Mouse (Mus musculus) CH12.LX (cell line): ENCODE measurements around the gene Ripply1. TPM values are rescaled to one million over a fixed set of nuclear protein-coding genes. Genes with fewer than 3 reads are reported as not detected.

ENCODE experiments used
- DNase-seq: peaks from one replicate; pipeline ENCODE4 v3.0.0-alpha.2; 2013; ENCODE audit errors: extremely low read depth
- H3K27ac ChIP-seq: 2 replicates; pipeline ENCODE4 v1.5.1; 2012; ENCODE audit warnings: low read depth, mild to moderate bottlenecking, control low read depth, moderate library complexity; ENCODE audit not compliant: insufficient read depth
- H3K27me3 ChIP-seq: replicated peaks from 2 replicates; pipeline ENCODE3; 2012; ENCODE audit warnings: inconsistent platforms
- H3K36me3 ChIP-seq, 2 experiments: replicated peaks in 1 of 2; 2 replicates each; pipeline versions ENCODE3 to v1.6.1; 2012; ENCODE audit warnings: inconsistent platforms in 1 of 2, low read length in 1 of 2, mild to moderate bottlenecking in 1 of 2, mixed read lengths in 1 of 2, moderate library complexity in 1 of 2; ENCODE audit not compliant: control insufficient read depth in 1 of 2, insufficient read depth in 1 of 2
- H3K4me1 ChIP-seq, 2 experiments: 2 replicates each; pipeline ENCODE4 v1.6.1; 2012; ENCODE audit warnings: inconsistent platforms in 1 of 2, moderate library complexity in 1 of 2; ENCODE audit not compliant: insufficient read depth in 2 of 2, control insufficient read depth in 1 of 2
- H3K4me2 ChIP-seq: 2 replicates; pipeline ENCODE4 v1.6.1; 2012; ENCODE audit warnings: low read depth, mild to moderate bottlenecking, control low read depth; ENCODE audit not compliant: poor library complexity, insufficient read depth, severe bottlenecking
- H3K4me3 ChIP-seq, 3 experiments: fragments of 150-350 bp in 1 of 3; sonication (generic) in 1 of 3; replicated peaks in 1 of 3; 2 replicates each; pipeline versions ENCODE3 to v1.5.1; 2011 to 2012; ENCODE audit warnings: low read depth in 2 of 3, low read length in 2 of 3, mild to moderate bottlenecking in 2 of 3, moderate library complexity in 2 of 3, control low read depth in 1 of 3, improper control_type of control experiment in 1 of 3, inconsistent platforms in 1 of 3, mixed read lengths in 1 of 3; ENCODE audit not compliant: poor library complexity in 1 of 3
- H3K79me2 ChIP-seq: replicated peaks from 2 replicates; pipeline ENCODE4 v1.6.1; 2012; ENCODE audit warnings: mild to moderate bottlenecking, moderate library complexity; ENCODE audit not compliant: control insufficient read depth, poor library complexity, insufficient read depth, severe bottlenecking; ENCODE audit errors: extremely low read depth
- H3K9ac ChIP-seq: 2 replicates; pipeline ENCODE4 v1.6.1; 2012; ENCODE audit warnings: low read depth, mild to moderate bottlenecking, control low read depth, moderate library complexity; ENCODE audit not compliant: insufficient read depth
- H3K9me3 ChIP-seq: replicated peaks from 2 replicates; pipeline ENCODE3; 2012; ENCODE audit warnings: low read length, inconsistent platforms, mixed read lengths
- CTCF ChIP-seq, 2 experiments: IDR thresholded peaks in 1 of 2; conservative IDR thresholded peaks in 1 of 2; 2 replicates each; pipeline ENCODE4 v1.5.1; 2011 to 2012; ENCODE audit warnings: low read depth in 2 of 2, low read length in 2 of 2, improper control_type of control experiment in 1 of 2, inconsistent platforms in 1 of 2, mild to moderate bottlenecking in 1 of 2, moderate library complexity in 1 of 2
- E2F4 ChIP-seq: IDR thresholded peaks from 2 replicates; pipeline ENCODE4 v1.6.1; 2011; ENCODE audit warnings: low read depth, low read length, improper control_type of control experiment; ENCODE audit not compliant: insufficient replicate concordance
- ELF1 ChIP-seq: IDR thresholded peaks from 2 replicates; pipeline ENCODE4 v1.6.1; 2014; ENCODE audit warnings: low read depth, mild to moderate bottlenecking, inconsistent platforms, low read length, improper control_type of control experiment
- EP300 ChIP-seq: IDR thresholded peaks from 2 replicates; pipeline ENCODE4 v1.6.1; 2011; ENCODE audit warnings: low read length, improper control_type of control experiment
- JUN ChIP-seq: IDR thresholded peaks from 2 replicates; pipeline ENCODE4 v1.6.1; 2011; ENCODE audit warnings: low read depth, mild to moderate bottlenecking, low read length, improper control_type of control experiment, moderate library complexity; ENCODE audit not compliant: insufficient read depth
- JUND ChIP-seq: conservative IDR thresholded peaks from 2 replicates; pipeline ENCODE4 v1.6.1; 2011; ENCODE audit warnings: low read depth, low read length, improper control_type of control experiment
- KAT2A ChIP-seq: IDR thresholded peaks from 2 replicates; pipeline ENCODE4 v1.6.1; 2012; ENCODE audit warnings: low read length, improper control_type of control experiment, inconsistent platforms; ENCODE audit not compliant: insufficient replicate concordance
- MAX ChIP-seq: IDR thresholded peaks from 2 replicates; pipeline ENCODE4 v1.6.1; 2011; ENCODE audit warnings: low read length, improper control_type of control experiment
- MEF2A ChIP-seq: IDR thresholded peaks from 2 replicates; pipeline ENCODE4 v1.6.1; 2014; ENCODE audit warnings: low read depth, mild to moderate bottlenecking, inconsistent platforms, low read length, improper control_type of control experiment, borderline replicate concordance
- MYC ChIP-seq: IDR thresholded peaks from 2 replicates; pipeline ENCODE4 v1.6.1; 2011; ENCODE audit warnings: low read depth, mild to moderate bottlenecking, improper control_type of control experiment, low read length
- RCOR1 ChIP-seq: conservative IDR thresholded peaks from 2 replicates; pipeline ENCODE4 v1.6.1; 2012; ENCODE audit warnings: low read depth, mild to moderate bottlenecking, inconsistent platforms, low read length, improper control_type of control experiment
- UBTF ChIP-seq: IDR thresholded peaks from 2 replicates; pipeline ENCODE4 v1.6.1; 2012; ENCODE audit warnings: low read depth, mild to moderate bottlenecking, inconsistent platforms, low read length, improper control_type of control experiment, moderate library complexity
- USF1 ChIP-seq: IDR thresholded peaks from 2 replicates; pipeline ENCODE4 v1.6.1; 2014; ENCODE audit warnings: low read depth, mild to moderate bottlenecking, inconsistent platforms, low read length, improper control_type of control experiment
- ZKSCAN1 ChIP-seq: IDR thresholded peaks from 2 replicates; pipeline ENCODE4 v1.6.1; 2012; ENCODE audit warnings: low read depth, inconsistent platforms, low read length, improper control_type of control experiment, borderline replicate concordance
- ZMIZ1 ChIP-seq: IDR thresholded peaks from 2 replicates; pipeline ENCODE4 v1.6.1; 2012; ENCODE audit warnings: low read depth, mild to moderate bottlenecking, inconsistent platforms, low read length, improper control_type of control experiment
- dilution Hi-C: fragments of 300-500 bp; cut with MboI; formaldehyde crosslinking; loops from 2 replicates; pipeline ENCODE4 v1.14.3; 2020; ENCODE audit warnings: low sequenced_read_pairs; ENCODE audit not compliant: extremely low pct_unique_long_range_greater_than_20kb, extremely low pct_ligation_motif_present
- in situ Hi-C: fragments of 300-500 bp; cut with MboI; formaldehyde crosslinking; loops from 3 replicates; pipeline ENCODE4 v1.14.3; 2019; ENCODE audit warnings: low sequenced_read_pairs, low pct_ligation_motif_present, low pct_unique_long_range_greater_than_20kb, mixed read lengths
- polyA plus RNA-seq: library from polyadenylated mRNA; unstranded; fragments of >175 nt; gene quantifications from 2 replicates; pipeline ENCODE4 v1.2.1, GENCODE M21; 2012; ENCODE audit warnings: low read depth; ENCODE audit not compliant: insufficient read length
- total RNA-seq, 2 experiments: library from RNA; depleted of rRNA; stranded (reverse); fragments of 300-350 nt in 1 of 2; fragments of >200 nt in 1 of 2; gene quantifications; 2 replicates each; pipeline ENCODE4 v1.2.3; 2012 to 2014

Ripply1 gene
- total RNA-seq (2012; rRNA removed) (not detected in 2 replicates), total RNA-seq (2014; rRNA removed) (not detected in 2 replicates), polyA plus RNA-seq (not detected in 2 replicates)

DNA sequence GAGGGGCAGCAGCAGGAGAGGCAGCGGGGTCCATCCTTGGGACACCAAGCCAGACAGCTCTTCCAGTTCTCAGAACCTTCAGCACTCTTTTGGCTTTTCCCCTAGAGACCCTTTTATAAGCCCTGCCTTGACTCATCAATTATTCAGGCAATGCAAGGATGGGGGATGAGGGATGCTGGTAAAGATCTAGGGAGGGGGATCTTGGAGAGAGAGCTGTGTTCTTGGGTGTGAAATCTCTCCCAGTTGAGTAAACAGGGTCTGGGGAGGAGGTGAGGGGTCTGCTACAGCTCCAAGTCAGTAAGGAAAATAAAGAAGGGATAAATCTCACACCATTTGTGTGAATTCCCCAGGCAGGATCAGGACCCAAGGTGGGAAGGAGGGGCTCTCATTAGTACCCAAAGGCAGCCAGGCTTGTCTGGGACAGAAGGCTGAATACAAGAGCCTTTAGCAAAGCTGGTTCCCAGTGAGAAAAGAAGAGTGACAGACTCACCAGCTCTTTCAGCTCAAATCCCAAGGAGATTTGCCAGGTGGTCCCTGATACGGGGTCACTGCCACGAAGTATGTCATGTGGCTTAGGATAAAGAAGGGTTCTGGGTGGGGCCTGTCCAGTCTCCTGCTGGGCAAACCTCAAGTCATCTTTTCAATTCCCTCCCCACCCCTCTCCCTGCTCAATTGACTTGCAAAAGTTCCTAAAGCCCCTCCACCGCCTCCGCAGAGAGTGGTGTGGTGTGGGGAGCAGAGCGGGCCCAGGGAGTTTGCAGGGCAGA is at the start of gene Ripply1:
Ripply1 (minus strand) TSS at position 76 of the 767 bp plus-strand sequence.
- in situ Hi-C loops (no loop called here), dilution Hi-C loops (no loop called here)
- Histone ChIP-seq H3K27me3 (no peaks in the 10 kb centered on the region), H3K9ac (no peak within 1 kb of the TSS), H3K9me3 (no peaks in the 10 kb centered on the region), H3K4me1 (no peaks in the 10 kb centered on the region), H3K36me3 (no peaks in the 10 kb centered on the region), H3K79me2 (no peaks in the 10 kb centered on the region), H3K27ac (no peak within 1 kb of the TSS), H3K4me2 (no peak within 1 kb of the TSS), H3K4me3 (no peak within 1 kb of the TSS)
- no peak for TF ChIP-seq E2F4
- no peak for TF ChIP-seq MYC
- TF ChIP-seq MEF2A: no peak
- TF ChIP-seq RCOR1: no peak
- TF ChIP-seq CTCF (conservative IDR thresholded peaks at IDR 0.05 in 1 of 2, IDR thresholded peaks at IDR 0.05 in 1 of 2; ENCODE audit: low read depth in 2 of 2, low read length in 2 of 2): no peak
- no peak for TF ChIP-seq ZMIZ1
- TF ChIP-seq UBTF: no peak
- TF ChIP-seq JUN: no peak
- TF ChIP-seq KAT2A: no peak
- TF ChIP-seq USF1: no peak
- no peak for DNase-seq

DNA sequence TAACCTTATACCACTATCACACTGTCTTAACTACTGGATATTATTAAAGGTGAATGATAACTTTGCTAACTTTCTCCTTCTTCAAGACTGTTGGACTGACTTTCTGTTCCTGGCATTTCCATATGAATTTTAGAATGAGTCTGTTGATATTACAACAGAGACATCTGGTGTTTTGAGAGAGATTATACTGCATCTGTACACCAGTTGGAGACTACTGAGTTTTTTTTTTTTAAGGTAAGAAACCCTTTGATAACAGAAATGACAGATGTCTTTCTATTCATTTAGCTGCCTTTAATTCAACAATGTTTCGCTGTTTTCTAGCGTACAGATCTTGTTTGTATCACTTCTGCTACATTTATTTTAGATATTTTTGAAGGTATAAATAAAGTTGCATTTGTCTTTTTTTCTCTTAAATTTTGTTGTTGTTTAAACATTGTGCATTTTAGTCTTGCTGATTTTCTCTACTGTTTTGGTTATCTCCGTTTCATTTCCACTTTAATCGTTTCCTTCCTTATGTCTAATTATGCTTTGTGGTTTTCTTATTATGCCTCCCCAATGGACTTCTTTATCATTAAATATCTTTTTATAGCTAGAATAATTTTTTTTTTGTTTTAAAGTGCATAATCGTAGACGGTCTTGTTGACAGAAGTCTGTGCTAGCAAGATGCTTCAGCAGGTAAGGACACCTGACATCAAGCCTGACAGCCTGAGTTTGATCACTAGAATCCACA is 46.4 kb upstream of the Ripply1 start:
- no peaks in the 10 kb centered on the region for H3K4me1 ChIP-seq
- no peak overlapping the region for H3K27ac ChIP-seq
- no peak overlapping the region for H3K4me3 ChIP-seq
- no peaks in the 10 kb centered on the region for H3K9me3 ChIP-seq
- no peak overlapping the region for H3K4me2 ChIP-seq
- no peaks in the 10 kb centered on the region for H3K36me3 ChIP-seq
- H3K79me2 ChIP-seq: no peaks in the 10 kb centered on the region
- DNase-seq: no peak
- no peak overlapping the region for H3K9ac ChIP-seq
- H3K27me3 ChIP-seq: no peaks in the 10 kb centered on the region
- in situ Hi-C loops: no loop called here
- no peak for TF ChIP-seq ZMIZ1
- no peak for TF ChIP-seq ELF1
- dilution Hi-C loops: no loop called here

DNA sequence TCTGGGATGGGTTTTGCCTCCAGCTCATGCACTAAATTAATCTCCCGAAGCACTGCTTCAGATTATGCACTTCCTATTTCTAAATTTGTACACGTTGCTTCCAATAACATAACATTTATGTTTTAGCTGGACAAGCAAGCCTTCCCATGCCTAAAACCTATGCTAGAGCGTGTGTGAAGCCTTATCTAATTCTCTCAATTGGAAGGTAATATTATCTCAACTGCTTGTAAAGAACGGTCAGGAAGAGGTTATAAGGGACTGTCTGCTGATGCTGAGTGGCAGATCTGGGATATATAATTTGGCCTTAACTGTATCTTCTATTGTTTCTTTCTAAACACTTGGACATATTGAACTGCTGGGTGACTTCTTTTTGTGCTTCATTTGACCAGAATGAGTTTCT is 44.8 kb upstream of the Ripply1 start:
- Histone ChIP-seq H3K4me1 (no peaks in the 10 kb centered on the region), H3K79me2 (no peaks in the 10 kb centered on the region), H3K4me2 (no peak overlapping the region), H3K27ac (no peak overlapping the region), H3K9me3 (no peaks in the 10 kb centered on the region), H3K36me3 (no peaks in the 10 kb centered on the region), H3K4me3 (no peak overlapping the region), H3K27me3 (no peaks in the 10 kb centered on the region), H3K9ac (no peak overlapping the region)
- TF ChIP-seq MYC: no peak
- TF ChIP-seq MAX: no peak
- no peak for TF ChIP-seq JUND
- TF ChIP-seq ZKSCAN1: no peak
- no peak for TF ChIP-seq ZMIZ1
- no peak for TF ChIP-seq USF1
- no peak for TF ChIP-seq EP300
- TF ChIP-seq MEF2A: no peak
- no peak for TF ChIP-seq RCOR1
- in situ Hi-C loops (no loop called here), dilution Hi-C loops (no loop called here)
- no peak for DNase-seq
